Mouse (Mus musculus) kidney, adult 2 months (tissue): ENCODE results near the gene Cblc. TPM values are rescaled to one million over a fixed set of nuclear protein-coding genes. Genes with fewer than 3 reads are reported as not detected.

ENCODE experiments used
- DNase-seq: peaks from one replicate; pipeline ENCODE4 v3.0.0; 2021
- H3K27ac ChIP-seq: fragments of 200-500 bp; 2 replicates; pipeline ENCODE4 v1.5.1; 2012; ENCODE audit warnings: low read depth, low read length, control low read depth, inconsistent platforms; ENCODE audit not compliant: insufficient read depth
- H3K27me3 ChIP-seq: fragments of 200-500 bp; replicated peaks from 2 replicates; pipeline ENCODE4 v1.6.1; 2012; ENCODE audit warnings: mild to moderate bottlenecking, moderate library complexity, low read length, inconsistent platforms; ENCODE audit not compliant: control insufficient read depth, insufficient read depth
- H3K36me3 ChIP-seq: fragments of 200-500 bp; 2 replicates; pipeline ENCODE4 v1.6.1; 2012; ENCODE audit warnings: mild to moderate bottlenecking, moderate library complexity, low read length, inconsistent platforms; ENCODE audit not compliant: control insufficient read depth, insufficient read depth
- H3K4me1 ChIP-seq: fragments of 200-500 bp; 2 replicates; pipeline ENCODE4 v1.6.1; 2011; ENCODE audit warnings: low read length; ENCODE audit not compliant: control insufficient read depth, insufficient read depth
- H3K4me3 ChIP-seq: fragments of 200-500 bp; 2 replicates; pipeline ENCODE4 v1.5.1; 2011; ENCODE audit warnings: mild to moderate bottlenecking, low read depth, low read length, control low read depth; ENCODE audit not compliant: insufficient read depth
- CTCF ChIP-seq: fragments of 200-500 bp; conservative IDR thresholded peaks from 2 replicates; pipeline ENCODE4 v1.5.1; 2011; ENCODE audit warnings: low read depth, mild to moderate bottlenecking, control low read depth, low read length, moderate library complexity, mixed read lengths; ENCODE audit not compliant: insufficient read depth, insufficient read length
- POLR2A ChIP-seq: fragments of 200-500 bp; IDR thresholded peaks from one replicate; pipeline ENCODE4 v1.6.1; 2011; ENCODE audit warnings: low read depth, low read length, control low read depth
- WGBS: fragments of 180-500 bp; shearing (Covaris S2); methylation state at CpG from one replicate; pipeline ENCODE4 v1.1.7; 2018; 5-methylcytosine and 5-hydroxymethylcytosine counted together
- polyA plus RNA-seq: library from polyadenylated mRNA; depleted of rRNA; stranded (reverse); fragments of >200 nt; gene quantifications from 2 replicates; pipeline ENCODE4 v1.2.3, GENCODE M21; 2012

The Cblc gene
- polyA plus RNA-seq, 1 experiment, result 24.4 TPM

DNA sequence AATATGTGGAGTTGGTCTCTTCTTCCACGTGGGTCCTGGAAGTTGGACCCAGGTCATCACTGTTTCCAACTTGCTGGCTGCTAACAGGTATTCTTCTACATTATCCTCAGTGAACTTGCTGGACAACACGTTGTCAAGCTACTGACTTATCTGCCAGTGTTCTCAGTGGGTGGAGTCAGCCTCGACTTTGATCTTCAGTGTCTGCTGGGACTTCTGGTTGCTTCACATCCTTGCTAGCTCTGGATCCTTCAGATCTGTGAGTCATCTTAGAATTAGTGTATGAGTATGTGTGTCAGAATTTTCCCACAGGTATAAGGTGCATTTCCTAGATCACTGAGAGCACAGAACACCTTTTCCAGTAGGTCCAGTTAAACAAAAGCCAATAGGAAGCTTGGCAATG, 40.2 kb upstream of the Cblc start:
- Histone ChIP-seq H3K27me3 (no peaks in the 10 kb centered on the region), H3K36me3 (no peaks in the 10 kb centered on the region), H3K4me3 (no peak overlapping the region), H3K4me1 (no peaks in the 10 kb centered on the region; the same call in 1 of the 2 replicates), H3K27ac (no peak overlapping the region)
- TF ChIP-seq CTCF (no peak), POLR2A (no peak)
- WGBS, result 46% methylated on average over 3 of the region's 3 CpGs
- peak; percentile 47 for DNase-seq

DNA sequence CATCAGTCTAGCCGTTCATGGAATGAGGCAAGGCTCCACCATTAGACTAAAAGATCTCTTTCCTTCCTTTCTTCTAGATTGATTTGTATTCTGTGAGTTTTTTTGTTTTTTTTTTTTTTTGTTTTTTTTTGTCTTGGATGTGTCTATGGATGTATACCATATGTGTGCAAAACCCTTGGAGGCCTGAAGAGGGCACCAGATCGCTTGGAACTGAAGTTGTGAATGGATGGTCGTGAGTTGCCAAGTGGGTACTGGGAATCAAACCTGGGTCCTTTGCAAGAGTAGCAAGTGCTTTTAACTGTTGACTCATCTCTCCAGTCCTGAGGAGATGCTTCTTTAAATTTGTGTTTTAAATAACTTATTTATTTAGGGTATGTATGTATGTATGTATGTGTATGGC, 37.4 kb upstream of the Cblc start:
- 65% methylated on average over 3 of the region's 3 CpGs for WGBS
- H3K4me3 ChIP-seq, result no peak overlapping the region
- no peak for TF ChIP-seq POLR2A
- TF ChIP-seq CTCF, result 0 out of 2 replicates have a peak, but pooled peaks have one; percentile 17
- no peak for DNase-seq
- H3K4me1 ChIP-seq, result peaks cover 11% of the 10 kb centered on the region; the same call in 1 of the 2 replicates
- H3K36me3 ChIP-seq, result no peaks in the 10 kb centered on the region
- H3K27me3 ChIP-seq, result no peaks in the 10 kb centered on the region
- H3K27ac ChIP-seq, result no peak overlapping the region

DNA sequence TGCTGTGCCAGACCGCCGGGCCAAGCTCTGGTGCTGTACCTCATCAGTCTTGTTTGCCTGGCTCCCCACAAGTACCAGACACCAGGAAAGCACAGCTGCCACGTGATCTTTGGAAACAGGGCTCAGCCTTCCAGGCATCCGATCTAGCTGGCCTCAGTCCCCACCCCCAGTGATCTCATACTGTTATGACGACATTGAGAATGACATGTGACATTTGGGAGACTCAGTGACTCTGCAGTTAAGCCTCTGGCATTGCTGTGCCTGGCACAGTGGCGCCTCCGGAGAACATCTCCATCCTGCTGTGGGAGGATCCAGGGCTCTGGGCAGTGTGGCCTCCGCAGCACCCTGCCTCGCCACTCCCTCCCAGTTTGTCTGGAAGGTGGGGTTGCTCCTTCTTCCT, 35.2 kb upstream of the Cblc start:
- 53% methylated on average over 9 of the region's 9 CpGs for WGBS
- Histone ChIP-seq H3K27me3 (no peaks in the 10 kb centered on the region), H3K4me1 (peaks cover 11% of the 10 kb centered on the region; the same call in 1 of the 2 replicates), H3K27ac (no peak overlapping the region), H3K36me3 (no peaks in the 10 kb centered on the region), H3K4me3 (no peak overlapping the region)
- DNase-seq, result no peak
- TF ChIP-seq POLR2A (no peak), CTCF (no peak)

DNA sequence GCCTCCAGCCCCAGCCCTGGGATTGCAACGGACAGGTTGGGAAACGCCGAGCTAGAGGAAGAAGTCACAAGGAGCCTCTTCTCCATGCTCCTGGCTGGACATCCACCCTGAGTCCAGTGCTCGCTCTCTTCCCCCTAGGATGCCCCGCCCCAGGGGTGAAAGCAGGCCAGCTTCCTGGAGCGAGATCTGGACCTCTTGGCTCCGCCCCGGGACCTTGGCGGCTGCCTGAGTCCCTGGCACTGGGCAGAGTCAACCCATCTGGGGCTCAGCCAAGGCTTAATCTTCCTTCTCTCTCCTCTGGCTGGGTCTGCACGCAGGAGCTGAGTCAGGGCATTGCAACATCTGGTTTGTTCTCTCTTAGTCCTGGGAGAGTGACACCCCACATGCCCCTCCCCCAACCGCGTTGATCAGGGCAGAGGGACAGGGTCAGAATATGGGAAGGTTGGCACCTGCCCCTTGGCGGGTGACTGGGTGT, 34.1 kb upstream of the Cblc start:
- H3K27ac ChIP-seq, result peak overlapping the region; percentile 32
- WGBS, result 11% methylated on average over 13 of the region's 13 CpGs
- no peak for TF ChIP-seq CTCF
- no peak for TF ChIP-seq POLR2A
- no peaks in the 10 kb centered on the region for H3K36me3 ChIP-seq
- no peak overlapping the region for H3K4me3 ChIP-seq
- H3K27me3 ChIP-seq, result no peaks in the 10 kb centered on the region
- peak; percentile 97 for DNase-seq
- peaks cover 11% of the 10 kb centered on the region; the same call in 1 of the 2 replicates for H3K4me1 ChIP-seq

DNA sequence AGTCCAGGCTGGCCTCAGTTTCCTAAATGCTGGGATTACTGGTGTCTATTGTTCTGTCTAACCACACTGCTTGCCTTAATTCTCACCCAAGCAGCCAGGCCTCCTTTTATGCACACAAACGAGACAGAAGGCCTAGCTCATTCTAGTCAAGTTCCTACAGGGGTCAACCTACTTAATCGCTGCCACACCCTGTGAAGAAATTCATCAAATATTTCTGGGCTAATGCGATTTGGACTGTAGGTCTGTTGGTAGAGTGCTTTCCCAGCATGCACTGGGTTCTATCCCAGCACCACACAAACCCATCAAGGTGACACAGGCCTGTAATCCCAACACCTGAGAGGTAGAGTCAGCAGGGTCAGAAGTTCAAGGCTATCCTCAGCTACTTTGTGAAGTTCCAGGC, 33.1 kb upstream of the Cblc start:
- no peaks in the 10 kb centered on the region for H3K36me3 ChIP-seq
- DNase-seq, result no peak
- no peak for TF ChIP-seq CTCF
- no peak for TF ChIP-seq POLR2A
- 83% methylated on average over 3 of the region's 3 CpGs for WGBS
- no peaks in the 10 kb centered on the region for H3K27me3 ChIP-seq
- peaks cover 15% of the 10 kb centered on the region; the same call in 1 of the 2 replicates for H3K4me1 ChIP-seq
- H3K27ac ChIP-seq, result no peak overlapping the region
- H3K4me3 ChIP-seq, result no peak overlapping the region

DNA sequence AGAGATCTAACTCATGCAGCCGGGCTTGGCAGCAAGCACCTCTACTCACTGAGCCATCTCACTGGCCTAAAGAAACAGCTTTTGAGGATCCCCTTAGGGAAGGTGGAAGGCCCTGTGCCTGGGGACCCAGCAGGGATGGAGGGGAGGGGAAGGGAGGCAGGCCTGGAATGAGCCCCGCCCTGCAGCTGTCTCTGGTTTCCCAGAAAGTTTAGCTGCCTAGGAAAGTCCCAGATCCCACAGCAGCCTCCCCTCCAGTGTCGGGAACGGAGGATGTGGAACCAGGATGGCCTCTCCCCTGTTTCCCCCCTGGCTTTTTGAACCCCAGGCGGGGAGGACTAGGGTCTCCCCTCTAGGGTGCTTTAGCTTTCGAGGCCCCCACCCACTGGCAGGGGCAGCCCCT, 30.1 kb upstream of the Cblc start:
- DNase-seq, result no peak
- WGBS, result 69% methylated on average over 6 of the region's 6 CpGs

DNA sequence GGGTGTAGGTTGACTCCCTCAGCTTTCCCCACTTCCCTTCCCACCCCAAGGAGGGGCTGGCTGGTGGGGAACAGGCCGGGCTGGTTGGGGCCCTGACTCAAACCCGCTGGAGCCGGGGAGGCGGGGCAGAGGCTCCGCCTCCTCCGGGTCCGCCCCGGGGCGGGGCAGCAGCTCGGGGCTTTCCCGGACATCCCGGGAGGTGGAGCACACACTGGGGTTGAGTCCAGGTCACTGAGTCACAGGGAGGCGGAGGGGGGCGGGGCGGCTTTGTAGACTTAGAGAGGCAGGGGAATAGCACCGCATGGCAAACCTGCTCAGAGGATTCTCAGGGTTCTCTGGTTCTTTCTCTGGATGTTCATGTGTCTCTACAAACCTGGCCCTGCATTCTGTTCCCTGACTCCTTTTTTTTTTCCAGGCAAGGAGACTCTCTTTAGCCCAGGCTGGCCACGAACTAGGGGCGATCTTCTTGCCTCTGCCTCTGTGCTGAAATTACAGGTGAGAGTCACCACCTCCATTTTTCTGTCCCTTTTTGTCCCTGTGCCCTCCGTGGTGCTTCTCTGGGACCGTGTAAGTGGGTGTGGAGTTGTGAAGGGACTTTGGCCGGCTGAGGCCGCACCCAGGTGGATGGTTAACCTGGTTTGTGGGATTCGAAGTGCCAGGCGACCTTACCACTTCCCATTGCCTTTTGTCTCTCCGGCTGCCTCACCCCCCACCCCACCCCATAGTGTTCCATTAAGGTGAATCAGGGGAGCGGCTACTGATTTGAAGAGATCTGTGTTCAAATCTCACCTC, 27.8 kb upstream of the Cblc start:
- DNase-seq, result peak; percentile 95
- Histone ChIP-seq H3K27me3 (no peaks in the 10 kb centered on the region), H3K27ac (peak overlapping the region; percentile 95), H3K4me1 (peaks cover 18% of the 10 kb centered on the region), H3K4me3 (no peak overlapping the region), H3K36me3 (no peaks in the 10 kb centered on the region)
- TF ChIP-seq CTCF, result no peak
- TF ChIP-seq POLR2A, result no peak
- WGBS, result 16% methylated on average over 26 of the region's 26 CpGs

More for the DNA sequence above, 30.1 kb upstream of the Cblc start:
- no peak overlapping the region for H3K27ac ChIP-seq
- H3K4me1 ChIP-seq, result peaks cover 29% of the 10 kb centered on the region
- H3K27me3 ChIP-seq, result no peaks in the 10 kb centered on the region
- H3K36me3 ChIP-seq, result no peaks in the 10 kb centered on the region
- TF ChIP-seq POLR2A (no peak), CTCF (no peak)
- H3K4me3 ChIP-seq, result no peak overlapping the region
